Mouse (Mus musculus): ENCODE measurements around the gene Srpk1.

DNA sequence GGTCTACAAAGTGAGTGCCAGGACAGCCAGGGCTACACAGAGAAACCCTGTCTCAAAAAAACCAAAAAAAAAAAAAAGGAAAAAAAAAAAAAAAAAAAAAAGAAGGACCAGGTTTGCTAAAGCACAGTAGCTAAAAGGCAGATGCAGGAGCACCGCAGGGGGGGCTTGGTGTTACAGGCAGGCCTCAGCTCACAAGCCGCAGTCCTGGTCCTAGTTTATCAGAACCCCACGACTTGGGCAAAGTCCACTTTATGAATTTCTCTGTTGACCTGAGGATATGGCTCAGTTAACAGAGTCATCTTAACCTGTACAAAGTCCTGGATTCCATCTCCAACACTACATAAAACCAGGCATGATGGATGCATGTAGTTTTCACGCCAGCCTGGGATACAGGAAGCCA is 7.2 kb downstream of the Srpk1 start:
- no peak for TF ChIP-seq CTCF (IDR thresholded peaks at IDR 0.05; ENCODE audit: control insufficient read depth, insufficient read depth, insufficient replicate concordance, low read depth, low read length)
- TF ChIP-seq POLR2A (IDR thresholded peaks at IDR 0.05; ENCODE audit: control insufficient read depth, low read depth, low read length) = no peak

Measured in testis, adult 2 months (tissue).